Mouse (Mus musculus) kidney, postnatal 10 days (tissue): ENCODE data around the gene Ccdc188.

Experiments
- DNase-seq: peaks from one replicate; pipeline ENCODE4 v3.0.0; 2021; ENCODE audit warnings: mixed read lengths

Ccdc188 gene

DNA sequence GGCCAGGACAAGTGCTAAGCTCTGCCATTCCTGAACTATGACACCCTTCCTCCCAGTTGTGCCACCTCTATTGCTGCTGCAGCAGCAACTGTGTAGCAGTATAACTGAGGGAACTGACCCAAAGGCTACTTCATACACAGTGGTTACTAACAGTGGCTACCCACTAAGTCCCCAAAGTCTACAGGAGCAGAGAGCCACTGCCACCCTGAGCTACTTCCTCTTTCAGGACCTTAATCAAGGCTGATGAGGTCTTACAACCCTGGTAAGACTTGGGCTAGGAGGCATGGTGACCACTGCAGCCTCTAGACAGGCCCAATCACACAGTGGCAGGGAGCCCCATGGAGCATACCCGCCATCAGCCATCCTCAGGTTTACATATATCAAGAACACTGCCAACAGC is 15.6 kb upstream of the Ccdc188 start:
- no peak for DNase-seq

DNA sequence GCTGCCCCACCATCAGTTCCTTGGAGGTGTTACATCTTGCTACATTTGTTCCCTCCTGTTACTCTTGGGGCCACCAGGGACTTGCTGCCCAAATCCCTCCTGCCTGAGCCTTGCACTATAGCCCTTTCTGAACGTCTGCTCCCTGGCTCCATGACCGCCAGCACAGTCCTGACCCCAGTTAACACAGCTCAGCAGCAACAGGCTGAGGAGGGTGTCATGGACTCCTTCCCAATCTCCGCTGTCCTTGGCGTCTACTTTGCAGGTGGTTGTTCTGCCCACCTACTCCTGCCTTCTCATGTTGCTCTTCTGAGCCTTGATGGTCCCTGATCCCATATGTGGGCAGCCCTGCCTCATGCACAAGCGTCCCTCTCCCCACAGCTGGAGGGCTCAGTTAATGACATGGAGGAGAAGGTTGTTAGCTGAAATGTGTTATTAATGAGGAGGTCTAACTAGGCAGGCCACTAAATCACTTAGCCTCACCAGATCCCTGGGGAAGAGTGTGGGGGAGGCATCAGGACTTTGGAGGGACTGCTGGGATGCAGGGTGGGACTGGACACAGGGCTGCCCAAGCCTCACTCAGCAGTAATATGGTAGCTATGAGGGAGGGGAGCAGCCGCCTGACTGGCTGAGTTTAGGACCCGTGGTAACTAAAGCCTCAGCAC is 14.1 kb upstream of the Ccdc188 start:
- no peak for DNase-seq

DNA sequence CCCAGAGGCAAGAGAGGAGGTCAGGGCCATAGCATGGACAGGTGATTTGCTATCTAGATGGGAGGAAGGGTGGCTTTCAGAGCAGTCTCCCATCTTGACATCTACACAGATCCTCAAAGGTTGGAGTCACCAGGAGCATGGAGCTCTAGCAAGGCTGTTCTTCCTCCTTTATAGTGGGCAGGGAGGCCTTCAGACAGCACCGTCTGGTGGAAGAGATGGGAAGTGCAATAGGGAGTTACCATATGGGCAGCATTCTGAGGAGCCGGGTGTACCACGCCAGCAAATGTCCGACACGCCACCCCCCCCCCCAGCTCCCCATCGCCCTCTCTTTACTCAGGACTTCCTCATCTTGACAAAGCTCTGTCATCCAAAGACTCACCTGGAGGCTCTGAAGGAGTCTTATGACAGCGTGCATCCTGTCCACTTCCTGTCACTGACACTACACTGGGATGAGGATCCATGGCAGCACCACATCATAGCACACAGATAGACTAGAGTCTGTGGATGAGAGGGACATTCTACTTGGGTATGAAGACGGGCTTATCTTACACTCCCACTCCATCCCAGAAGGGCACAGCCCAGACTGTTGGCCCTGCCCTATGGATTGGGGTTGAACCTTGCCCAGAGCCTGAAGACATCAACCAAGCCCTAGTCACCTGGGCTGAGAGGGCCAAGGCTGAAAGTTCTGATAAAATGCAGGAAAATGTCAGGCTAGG is 6.8 kb upstream of the Ccdc188 start:
- DNase-seq = peak; percentile 82

DNA sequence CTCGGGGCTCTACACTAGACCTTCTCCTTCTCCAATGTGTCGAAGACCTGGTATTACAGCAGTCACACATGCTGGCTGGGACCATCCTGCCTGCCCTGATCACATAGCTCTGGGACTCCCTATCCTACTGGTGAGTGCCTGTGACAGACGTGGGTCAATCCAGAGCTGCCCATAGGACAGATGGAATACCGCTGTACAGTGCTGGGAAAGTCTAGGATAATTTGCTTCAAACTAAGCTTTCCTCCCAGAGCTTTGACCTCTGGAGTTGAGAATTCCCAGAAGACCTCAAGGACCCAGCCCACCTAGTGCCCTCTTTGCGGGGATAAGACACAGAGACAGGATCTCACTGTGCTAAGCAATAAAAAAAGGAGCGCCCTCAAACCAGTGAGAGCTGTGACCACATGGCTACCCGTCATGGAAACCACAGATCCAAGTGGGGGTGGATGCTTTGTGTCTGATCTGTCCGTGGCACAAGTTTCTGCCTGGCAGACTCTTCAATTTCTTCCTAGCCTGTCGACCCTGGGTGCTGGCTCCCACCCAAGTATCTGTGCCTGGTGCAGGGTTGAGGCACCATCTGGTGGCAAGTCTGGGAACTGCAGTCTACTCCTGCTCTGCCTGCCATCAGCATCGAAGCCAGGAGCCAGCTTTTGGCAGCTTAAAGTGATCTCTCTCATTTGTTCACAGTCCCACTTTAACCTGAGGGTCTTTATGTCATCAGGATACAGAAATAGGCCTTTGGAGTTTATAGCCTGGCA is 6.1 kb upstream of the Ccdc188 start:
- peak; percentile 95 for DNase-seq

DNA sequence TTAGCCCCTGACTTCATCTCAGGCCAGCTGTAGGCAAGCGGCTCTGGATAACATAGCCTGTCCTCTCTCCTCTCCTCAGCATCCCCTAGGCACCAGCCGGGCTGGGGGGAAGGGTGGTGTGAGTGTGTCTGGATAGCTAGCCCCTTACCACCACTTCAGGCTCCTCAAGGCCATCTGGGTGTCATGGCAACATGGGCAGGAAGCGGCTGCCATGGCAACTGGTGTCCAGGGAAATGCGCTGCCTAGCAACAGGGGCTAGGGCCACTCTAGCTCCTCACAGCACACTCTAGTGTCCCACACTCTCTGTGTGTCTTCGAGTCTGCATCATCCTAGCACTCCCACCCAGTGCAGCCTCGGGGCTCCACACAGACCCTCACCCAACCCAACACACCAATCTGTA is 4.0 kb upstream of the Ccdc188 start:
- no peak for DNase-seq

DNA sequence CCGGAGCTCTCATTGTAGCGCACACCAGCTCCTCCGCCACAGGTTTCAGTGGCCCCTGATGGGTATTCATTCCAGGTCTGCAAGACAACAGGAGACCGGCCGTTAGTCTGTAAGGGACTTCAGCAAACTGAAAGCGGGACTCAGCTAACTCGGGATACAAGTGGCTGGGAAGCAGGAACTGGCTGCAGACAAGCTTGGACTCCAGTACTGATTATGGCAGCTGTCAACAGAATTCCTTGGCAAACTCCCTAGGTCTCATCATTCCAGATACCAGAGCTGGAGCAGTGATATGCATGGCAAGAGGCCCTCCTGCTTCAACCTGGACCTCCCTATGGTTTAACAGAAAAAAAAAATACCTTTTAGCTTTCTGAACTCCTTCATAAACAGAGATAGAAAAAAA is 2.8 kb upstream of the Ccdc188 start:
- no peak for DNase-seq

DNA sequence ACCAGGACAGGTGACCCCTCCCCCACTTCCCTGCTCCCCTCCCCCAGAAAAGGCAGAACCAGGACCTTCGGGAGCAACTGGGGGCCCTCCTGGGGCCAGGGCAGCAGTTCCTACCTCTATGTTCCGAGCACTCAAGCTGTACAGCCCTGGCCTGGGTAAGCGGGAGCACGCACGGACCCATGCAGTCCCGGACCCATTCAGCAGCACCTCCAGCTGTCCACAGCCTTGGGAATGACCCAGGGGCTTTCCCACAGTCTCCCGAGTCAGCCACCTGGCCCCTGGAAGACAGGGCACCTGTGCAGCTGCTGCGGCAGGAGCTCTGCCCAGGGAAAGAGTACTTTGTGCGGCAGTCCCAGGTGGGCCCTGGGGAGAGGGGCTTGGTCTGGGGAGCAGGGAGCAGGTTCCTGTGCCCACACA is 909 bp downstream of the Ccdc188 start:
- no peak for DNase-seq

DNA sequence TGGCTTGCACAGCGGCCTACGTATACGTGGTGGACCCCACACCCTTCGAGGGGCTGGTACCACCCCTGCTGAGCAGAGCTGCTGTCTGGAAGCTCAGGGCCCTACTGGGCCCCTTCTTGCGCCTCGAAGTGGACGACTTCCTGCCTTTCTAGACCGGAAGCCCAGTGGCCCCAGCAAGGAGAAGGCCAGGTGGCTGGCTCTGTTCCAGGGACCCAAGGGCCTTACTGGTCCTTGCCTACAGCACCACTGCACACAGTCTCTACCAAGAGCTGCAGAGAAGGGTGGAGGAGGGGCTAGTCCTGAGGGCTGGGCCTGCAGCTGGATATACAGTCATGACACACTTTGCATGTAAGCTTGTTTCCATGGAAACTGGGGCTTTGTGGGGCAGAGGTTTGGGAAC is 2.3 kb downstream of the Ccdc188 start:
- DNase-seq = peak; percentile 64

DNA sequence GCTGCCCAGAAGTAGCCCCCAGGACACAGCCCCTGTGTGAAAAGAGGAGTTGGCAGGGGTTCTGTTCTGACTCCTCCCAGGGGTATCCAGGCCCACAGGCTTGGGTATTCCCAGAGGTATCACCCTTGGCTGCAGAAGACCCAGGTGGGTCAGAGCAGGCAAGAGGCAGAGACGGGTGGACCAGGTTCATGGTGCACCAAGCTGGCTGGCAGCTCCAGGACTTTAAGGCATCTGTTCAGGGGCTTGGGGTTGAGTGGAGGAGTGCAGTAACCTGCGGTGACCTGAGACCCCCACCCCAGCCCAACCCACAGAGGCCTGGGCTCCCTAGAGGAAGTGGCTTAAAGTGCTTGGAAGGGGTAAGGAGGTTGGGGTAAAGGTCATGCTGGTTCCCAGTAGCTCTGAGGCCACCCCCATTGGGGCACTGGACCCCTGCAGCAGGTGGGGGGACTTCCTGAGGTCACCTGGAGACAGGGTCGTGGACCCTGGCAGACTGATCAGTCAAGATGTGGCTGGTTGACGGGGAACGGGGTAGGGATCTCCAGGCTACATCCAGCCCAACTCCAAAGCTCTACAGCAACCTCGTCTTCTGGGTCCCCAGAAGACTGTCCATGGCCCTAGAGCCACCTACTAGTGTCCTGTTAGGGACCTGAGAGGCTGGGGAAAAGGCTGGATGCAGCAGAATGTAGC is 3.3 kb downstream of the Ccdc188 start:
- no peak for DNase-seq

DNA sequence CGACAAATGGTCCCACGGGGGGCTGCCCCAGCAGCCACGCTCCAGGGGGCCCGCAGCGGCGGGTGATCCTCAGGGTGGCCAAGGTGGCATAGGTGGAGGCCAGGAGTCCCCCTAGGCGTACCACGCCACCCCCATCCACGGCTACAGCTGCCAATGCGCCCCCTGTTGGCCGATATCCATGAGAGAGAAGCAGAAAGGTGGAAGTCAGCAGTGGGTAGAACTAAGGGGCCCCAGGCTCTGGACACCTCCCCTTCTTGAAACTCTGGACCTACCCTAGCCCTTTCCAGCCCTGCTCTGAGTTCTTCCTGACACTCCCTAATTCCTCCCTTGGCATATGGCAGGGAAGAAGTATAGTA is 3.8 kb downstream of the Ccdc188 start:
- DNase-seq = no peak

DNA sequence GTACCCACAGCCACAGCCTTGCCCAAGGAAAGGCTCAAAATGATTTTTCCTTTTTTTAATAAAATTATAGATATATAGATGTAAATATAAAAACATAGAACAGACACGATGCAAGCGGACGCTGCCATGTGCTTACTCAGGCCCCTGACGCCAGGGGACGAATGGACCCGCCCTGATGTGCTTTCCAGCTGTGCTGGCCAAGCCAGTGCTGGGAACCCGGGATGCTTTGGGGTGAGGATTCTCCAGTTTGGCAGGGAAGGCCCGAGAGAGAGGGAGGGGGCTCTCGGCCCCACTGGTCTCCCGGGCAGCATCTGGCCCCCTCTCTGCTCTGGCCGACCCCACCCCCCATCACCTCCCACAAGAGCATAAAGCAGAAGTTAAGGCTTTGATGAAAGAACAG is 4.5 kb downstream of the Ccdc188 start:
- DNase-seq = no peak

DNA sequence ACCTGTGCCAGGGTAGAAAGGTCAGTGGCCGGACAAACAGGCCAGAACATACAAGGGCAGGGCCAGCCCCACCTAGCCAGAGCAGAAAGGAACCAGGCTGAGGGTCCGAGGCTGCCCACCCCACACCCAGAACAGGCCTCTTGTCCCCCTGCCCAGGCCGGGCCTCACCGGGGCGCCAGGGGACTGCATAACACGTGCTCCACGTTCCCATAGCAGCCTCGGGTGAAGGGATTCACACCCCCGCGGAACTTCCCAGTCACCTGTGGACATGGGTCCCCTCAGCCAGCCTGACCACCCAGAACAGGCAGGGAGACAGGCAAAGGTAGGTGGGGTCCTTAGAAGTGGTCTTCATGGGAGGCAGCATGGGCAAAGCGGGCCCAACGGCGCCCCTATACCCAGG is 9.5 kb downstream of the Ccdc188 start:
- no peak for DNase-seq

DNA sequence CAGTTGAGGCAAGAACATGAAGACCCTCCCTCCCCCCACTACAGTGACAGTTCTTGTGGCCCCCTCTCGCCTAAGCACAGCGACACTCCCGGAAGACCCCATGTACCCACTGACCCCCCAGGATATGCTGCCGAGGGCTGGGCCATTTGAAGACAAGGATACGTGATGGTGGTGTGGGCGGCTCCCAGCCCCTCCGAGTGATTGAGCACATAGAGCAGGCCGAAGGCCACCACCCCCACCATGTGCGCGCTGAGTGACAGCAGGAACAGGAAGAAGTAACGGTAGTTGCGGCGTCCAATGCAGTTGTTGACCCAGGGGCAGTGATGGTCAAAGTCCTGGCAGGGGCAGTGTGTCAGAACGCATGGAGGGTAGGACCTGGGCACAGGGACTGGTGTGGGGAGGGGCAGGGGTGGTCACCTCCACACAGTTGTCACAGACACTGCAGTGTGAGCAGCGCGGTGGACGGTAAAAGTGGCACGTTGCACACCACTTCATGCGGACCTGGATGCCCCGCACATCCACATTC is 10.3 kb downstream of the Ccdc188 start:
- DNase-seq = no peak

DNA sequence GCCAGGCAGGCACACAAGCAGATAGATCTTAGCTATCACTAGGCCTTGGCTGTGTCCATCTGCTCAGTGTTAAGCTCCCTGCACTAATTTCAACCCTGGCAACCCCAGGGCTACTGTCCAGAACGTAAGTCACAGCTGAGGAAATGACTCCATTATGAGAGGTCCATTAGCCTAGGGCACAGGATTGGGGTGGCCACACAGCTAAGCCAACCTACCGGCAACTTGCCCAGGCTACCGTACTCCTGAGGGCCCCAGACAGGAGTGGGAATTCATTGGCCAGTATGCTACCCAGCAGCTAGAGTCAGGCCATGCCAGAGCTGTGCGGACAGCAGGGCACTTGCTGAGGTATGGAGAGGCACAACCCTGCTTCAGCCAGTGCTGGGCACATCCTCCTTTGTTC is 11.2 kb downstream of the Ccdc188 start:
- DNase-seq = no peak

DNA sequence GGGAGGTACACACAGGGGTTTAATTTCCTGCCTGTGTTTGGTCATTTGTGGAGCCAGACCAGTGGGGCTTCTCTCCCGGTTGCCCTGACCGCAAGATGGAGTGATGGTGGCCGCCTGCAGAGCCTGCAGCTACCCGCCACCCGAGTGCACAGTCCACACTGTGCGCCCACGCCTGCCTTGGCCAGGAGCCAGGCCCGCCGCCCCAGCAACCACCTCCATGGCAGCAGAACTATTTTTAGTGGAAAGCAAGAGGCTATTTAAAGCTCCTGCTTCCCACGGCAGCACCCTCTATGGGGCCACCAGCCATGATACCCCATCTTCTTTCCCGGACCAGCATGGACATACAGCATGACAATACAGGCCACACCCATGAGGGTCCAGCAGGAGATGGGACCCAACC is 11.9 kb downstream of the Ccdc188 start:
- DNase-seq = peak; percentile 40

DNA sequence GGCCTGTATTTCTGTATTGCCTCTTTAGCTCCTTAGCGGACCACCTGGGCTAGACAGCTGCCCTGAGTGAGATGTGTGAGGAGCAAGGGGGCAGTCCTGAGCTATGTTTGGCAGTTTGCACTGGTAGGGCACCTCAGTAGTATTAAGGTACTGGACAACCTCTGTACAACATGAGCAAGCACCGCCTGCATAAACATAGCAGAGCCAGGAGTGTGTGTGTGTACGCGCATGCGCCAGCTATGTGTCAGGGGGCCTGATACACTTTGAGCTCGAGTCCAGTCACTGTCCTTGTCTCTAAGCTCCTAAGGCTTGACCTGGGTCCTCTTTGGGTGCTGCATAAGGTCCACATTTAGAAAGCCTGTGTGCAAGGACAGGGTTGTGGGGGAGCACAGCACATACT is 12.9 kb downstream of the Ccdc188 start:
- no peak for DNase-seq

DNA sequence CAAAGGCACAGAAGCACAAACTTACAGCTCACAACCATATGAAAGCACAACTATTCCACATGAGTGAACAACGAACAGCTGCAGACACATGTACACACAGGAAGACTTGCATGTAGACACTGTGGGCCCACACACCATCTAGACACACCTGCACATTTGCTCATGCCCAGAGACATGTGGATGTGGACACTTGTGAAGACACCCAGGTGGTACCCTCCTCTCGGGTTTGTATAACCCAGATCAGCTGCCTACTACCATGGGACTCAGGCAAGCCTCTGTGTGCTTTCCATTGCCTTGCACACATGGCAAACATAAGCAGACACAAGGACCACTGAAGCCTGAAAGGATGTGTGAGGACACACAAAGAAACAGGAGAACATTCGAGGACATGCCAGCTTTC is 13.4 kb downstream of the Ccdc188 start:
- no peak for DNase-seq

DNA sequence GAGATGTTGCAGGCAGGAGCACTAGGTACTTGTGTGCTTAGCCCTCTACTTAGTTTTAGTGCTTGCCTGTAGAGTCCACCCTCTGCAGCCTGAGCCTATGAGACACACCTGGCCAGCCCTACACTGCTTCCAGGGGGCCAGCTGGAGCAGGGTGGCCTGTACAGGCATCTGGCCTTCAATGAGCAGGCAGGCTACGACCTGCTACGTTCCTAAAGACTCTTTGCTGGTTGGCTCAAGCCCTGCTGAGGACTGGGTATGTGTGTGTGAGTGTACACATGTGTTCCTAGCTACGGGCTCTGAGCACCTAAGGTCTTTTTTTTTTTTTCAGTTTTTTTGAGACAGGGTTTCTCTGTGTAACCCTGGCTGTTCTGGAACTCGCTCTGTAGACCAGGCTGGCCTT is 13.8 kb downstream of the Ccdc188 start:
- DNase-seq = no peak

DNA sequence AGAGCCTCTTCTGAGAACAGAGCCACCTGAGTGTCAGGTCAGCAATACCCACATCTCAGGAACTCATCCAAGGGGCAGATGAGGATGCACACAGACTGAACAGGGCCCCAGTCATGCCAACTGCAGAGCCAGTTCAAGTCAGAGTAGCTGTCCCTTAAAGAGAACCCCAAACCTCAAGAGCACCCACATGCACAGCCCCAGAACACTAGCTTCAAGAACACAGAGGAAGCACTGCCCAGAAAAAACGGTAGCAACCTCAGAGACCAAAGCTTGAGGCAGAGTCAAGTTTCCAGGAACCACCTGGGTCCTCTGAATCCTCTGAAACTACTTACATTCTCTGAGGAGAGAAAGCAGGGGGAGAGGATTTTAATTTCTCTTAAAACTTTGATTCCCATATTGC is 15.8 kb downstream of the Ccdc188 start:
- DNase-seq = no peak

DNA sequence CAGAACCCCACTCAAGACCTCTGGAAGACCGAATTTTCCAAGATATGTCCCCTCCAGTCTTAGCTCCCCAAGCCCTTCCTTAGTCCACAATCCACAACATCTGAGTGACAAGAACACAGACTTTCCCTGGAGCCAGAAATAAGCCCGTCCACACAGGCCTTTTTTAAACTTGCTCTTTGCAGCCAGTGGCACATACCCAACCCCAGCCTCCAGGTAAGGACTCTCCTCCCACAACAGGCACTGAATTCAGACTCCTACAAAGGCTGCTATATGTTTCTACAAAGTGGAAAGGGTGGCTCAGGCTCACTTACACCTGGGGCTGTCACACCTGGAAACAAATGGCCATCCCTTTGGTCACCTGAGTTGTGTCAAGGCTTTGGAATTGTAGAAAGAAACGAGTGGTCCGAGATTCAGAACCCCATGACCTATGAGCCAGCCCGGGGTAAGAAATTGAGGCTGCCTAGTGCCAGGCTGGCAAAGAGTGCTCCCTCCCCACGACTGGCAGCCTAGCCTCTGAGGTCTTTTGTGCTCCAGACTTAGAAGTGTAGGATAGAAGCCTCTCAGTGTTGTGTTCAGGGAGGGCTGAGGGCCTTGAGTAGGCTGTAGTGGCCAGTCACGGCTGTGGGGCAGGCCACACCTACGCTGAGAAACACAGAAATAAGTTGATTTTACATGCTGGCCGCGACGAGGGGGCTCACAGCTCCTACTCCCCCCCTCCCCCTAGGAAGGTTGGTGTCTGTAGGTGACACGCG is 16.4 kb downstream of the Ccdc188 start:
- peak; percentile 28 for DNase-seq

DNA sequence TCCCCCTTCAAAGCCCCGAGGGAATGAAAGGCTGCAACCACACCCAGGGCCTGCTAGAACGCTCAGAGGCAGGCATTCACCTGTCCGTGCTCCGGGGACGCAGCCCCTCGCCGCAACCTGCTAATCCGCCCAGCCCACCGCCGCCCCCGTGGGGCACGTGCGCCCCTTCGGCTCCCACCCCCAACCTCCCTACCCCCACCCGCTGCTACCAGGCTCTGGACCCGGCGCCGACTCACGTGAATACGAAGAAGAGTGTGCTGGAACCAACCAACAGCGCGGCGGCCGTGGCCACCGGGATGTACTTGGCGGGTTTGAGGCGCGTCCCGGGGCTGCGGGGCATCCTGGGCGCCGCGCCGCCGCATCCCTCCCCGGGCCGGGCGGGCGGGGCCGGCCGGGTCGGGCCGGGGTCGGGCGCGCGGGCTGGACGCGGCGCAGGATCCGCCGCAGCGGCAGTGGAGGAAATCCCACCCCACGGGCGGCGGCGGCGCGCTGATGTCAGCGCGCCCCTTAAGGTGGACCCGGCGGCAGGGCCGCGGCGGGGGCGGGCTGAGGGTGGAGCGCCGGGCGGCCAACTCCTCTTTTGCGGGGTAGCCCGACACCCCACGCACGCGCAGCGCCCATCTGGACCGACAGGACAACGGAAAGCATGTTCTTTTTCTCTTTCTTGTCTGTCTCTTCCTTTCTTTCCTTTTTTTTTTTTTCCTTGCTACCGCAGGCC is 17.2 kb downstream of the Ccdc188 start, which contains the start of gene Zdhhc8:
TSS of gene Zdhhc8 (minus strand) at position 466 of the 718 bp plus-strand sequence.
- peak; percentile 90 for DNase-seq
